Mouse (Mus musculus): Measurements from ENCODE around the gene Vamp3. TPM values are rescaled to one million over a fixed set of nuclear protein-coding genes. Genes with fewer than 3 reads are reported as not detected.

Vamp3 gene
- polyA plus RNA-seq, 1 experiment from 2014 or later = 101 TPM

GRCm38 (mm10) chr4:151006945-151007344 is 50.8 kb downstream of the Vamp3 start:
- no peak overlapping the region for H3K4me2 ChIP-seq
- no peak overlapping the region for H3K9ac ChIP-seq (replicated peaks)
- H3K4me3 ChIP-seq (replicated peaks) = no peak overlapping the region
- ATAC-seq (ENCODE audit: insufficient number of reproducible peaks, insufficient read depth, low FRiP score, low TSS enrichment, low read depth) = no peak
- no peaks in the 10 kb centered on the region for H3K4me1 ChIP-seq (replicated peaks)
- H3K9me3 ChIP-seq = no peaks in the 10 kb centered on the region
- no peaks in the 10 kb centered on the region for H3K27me3 ChIP-seq
- H3K27ac ChIP-seq = no peak overlapping the region
- H3K36me3 ChIP-seq = peaks cover 23% of the 10 kb centered on the region
- 44% methylated on average over 6 of the region's 6 CpGs for WGBS

GRCm38 (mm10) chr4:151005656-151006318 is 52.0 kb downstream of the Vamp3 start:
- no peaks in the 10 kb centered on the region for H3K4me1 ChIP-seq (replicated peaks)
- no peaks in the 10 kb centered on the region for H3K9me3 ChIP-seq
- no peak for ATAC-seq (ENCODE audit: insufficient number of reproducible peaks, insufficient read depth, low FRiP score, low TSS enrichment, low read depth)
- no peak overlapping the region for H3K4me3 ChIP-seq (replicated peaks)
- no peak overlapping the region for H3K9ac ChIP-seq (replicated peaks)
- no peak overlapping the region for H3K27ac ChIP-seq
- no peak overlapping the region for H3K4me2 ChIP-seq
- H3K27me3 ChIP-seq = no peaks in the 10 kb centered on the region; the same call in 1 of the 2 replicates
- WGBS = 92% methylated on average over 13 of the region's 13 CpGs
- peaks cover 22% of the 10 kb centered on the region for H3K36me3 ChIP-seq

- Histone ChIP-seq H3K4me3 (replicated peaks) (no peak overlapping the region), H3K9ac (replicated peaks) (no peak overlapping the region), H3K4me1 (replicated peaks) (no peaks in the 10 kb centered on the region), H3K4me2 (no peak overlapping the region), H3K36me3 (peaks cover 4% of the 10 kb centered on the region), H3K27me3 (no peaks in the 10 kb centered on the region; the same call in 1 of the 2 replicates), H3K27ac (no peak overlapping the region), H3K9me3 (no peaks in the 10 kb centered on the region)
- WGBS = 76% methylated on average over 13 of the region's 13 CpGs
- no peak for ATAC-seq (ENCODE audit: insufficient number of reproducible peaks, insufficient read depth, low FRiP score, low TSS enrichment, low read depth)
Observed at GRCm38 (mm10) chr4:151001397-151001796, 56.4 kb downstream of the Vamp3 start.

- peaks cover 5% of the 10 kb centered on the region; the same call in 1 of the 2 replicates for H3K4me1 ChIP-seq (replicated peaks)
- H3K4me3 ChIP-seq (replicated peaks) = no peak overlapping the region
- H3K27ac ChIP-seq = no peak overlapping the region
- no peak overlapping the region for H3K4me2 ChIP-seq
- H3K36me3 ChIP-seq = no peaks in the 10 kb centered on the region
- no peaks in the 10 kb centered on the region; the same call in 1 of the 2 replicates for H3K27me3 ChIP-seq
- 93% methylated on average over 9 of the region's 9 CpGs for WGBS
- ATAC-seq (ENCODE audit: insufficient number of reproducible peaks, insufficient read depth, low FRiP score, low TSS enrichment, low read depth) = no peak
- no peaks in the 10 kb centered on the region for H3K9me3 ChIP-seq
- H3K9ac ChIP-seq (replicated peaks) = no peak overlapping the region
Observed at GRCm38 (mm10) chr4:150998626-150999025, 59.1 kb downstream of the Vamp3 start.

Other genes with a start within 250 kb of the Vamp3 start
- gene Errfi1, start 204.0 kb downstream of the Vamp3 start, polyA plus RNA-seq (2016; fragmentation: Nextera tagmentation; extraction: Ambion mirVana) = 25.7 and 29.0 TPM in 2 replicates
- gene Park7, start 143.5 kb downstream of the Vamp3 start, polyA plus RNA-seq (2016; fragmentation: Nextera tagmentation; extraction: Ambion mirVana) = 441 and 447 TPM in 2 replicates
- gene Tnfrsf9, start 143.4 kb downstream of the Vamp3 start, polyA plus RNA-seq (2016; fragmentation: Nextera tagmentation; extraction: Ambion mirVana) = 0.45 and 0.69 TPM in 2 replicates
- not detected in 2 replicates for gene Uts2, start 60.9 kb downstream of the Vamp3 start, polyA plus RNA-seq (2016; fragmentation: Nextera tagmentation; extraction: Ambion mirVana)
- gene Per3, start 13.3 kb downstream of the Vamp3 start, polyA plus RNA-seq (2016; fragmentation: Nextera tagmentation; extraction: Ambion mirVana) = 8.0 and 8.1 TPM in 2 replicates
- gene Gm13090, start 31.6 kb upstream of the Vamp3 start, polyA plus RNA-seq (2016; fragmentation: Nextera tagmentation; extraction: Ambion mirVana) = not detected in 2 replicates

Data from limb, embryonic 12.5 days (tissue).